In genomic region chr10:33787541-33787940, GRCm38 (mm10) we compare ENCODE assay signal across 27 mouse cellular contexts. TPM values are rescaled to one million over a fixed set of nuclear protein-coding genes. Genes with fewer than 3 reads are reported as not detected.
"Had no signal": no experiment of that assay in that cellular context is flagged by ENCODE, and none has a peak within 500 bp of the region (broad histone marks: within the 10 kb centered on the region; RNA-seq: fewer than 3 reads in every experiment).

No protein-coding gene starts in this region.

- ATAC-seq: midbrain, embryonic 16.5 days had no signal

- H3K4me1 ChIP-seq: midbrain, embryonic 10.5 days; midbrain, embryonic 12.5 days; neural tube, embryonic 13.5 days; neural tube, embryonic 15.5 days had no signal

- H3K9ac ChIP-seq: lung, embryonic 14.5 days; midbrain, embryonic 12.5 days; neural tube, embryonic 13.5 days; neural tube, embryonic 15.5 days had no signal

- H3K9me3 ChIP-seq: midbrain, embryonic 10.5 days; midbrain, embryonic 12.5 days; neural tube, embryonic 13.5 days; neural tube, embryonic 15.5 days had no signal

- H3K27ac ChIP-seq: midbrain, embryonic 10.5 days; midbrain, embryonic 12.5 days; neural tube, embryonic 13.5 days; neural tube, embryonic 15.5 days had no signal

- H3K27me3 ChIP-seq: midbrain, embryonic 12.5 days; neural tube, embryonic 13.5 days; neural tube, embryonic 15.5 days had no signal

- H3K36me3 ChIP-seq: midbrain, embryonic 10.5 days; midbrain, embryonic 12.5 days; neural tube, embryonic 13.5 days; neural tube, embryonic 15.5 days had no signal

- H3K4me2 ChIP-seq: lung, embryonic 14.5 days; midbrain, embryonic 12.5 days; neural tube, embryonic 13.5 days; neural tube, embryonic 15.5 days had no signal

- H3K4me3 ChIP-seq: midbrain, embryonic 10.5 days; midbrain, embryonic 12.5 days; myocyte; neural tube, embryonic 13.5 days; neural tube, embryonic 15.5 days had no signal

- DNase-seq: lung, adult 18-20 months; lung, embryonic 14.5 days; lung, postnatal 10 days; lung, postnatal 4 days; midbrain, embryonic 14.5 days; retina, postnatal 1 day; right cerebral cortex, adult 18-20 months; right cerebral cortex, postnatal 25 days; right cerebral cortex, postnatal 4 days; spleen, adult 18-20 months; thymus, adult 18-20 months; thymus, postnatal 14 days; thymus, postnatal 36 days had no signal

RNA-seq across cellular contexts. Expression of gene Sult3a2, which starts 1.0 kb away (rescaled TPM):
- total RNA-seq: megakaryocyte, adult 5-6 weeks; megakaryocyte-erythroid progenitor cell, adult 5-6 weeks had no signal
- polyA plus RNA-seq: lung, embryonic 14.5 days; lung, embryonic 16.5 days; midbrain, embryonic 10.5 days; midbrain, embryonic 12.5 days; midbrain, embryonic 14.5 days; midbrain, embryonic 16.5 days; myocyte; neural tube, embryonic 11.5 days; neural tube, embryonic 13.5 days; neural tube, embryonic 15.5 days; small intestine, adult 2 months; stomach, embryonic 14.5 days; stomach, embryonic 16.5 days; thymus, postnatal 0 days had no signal
